Mouse (Mus musculus) leukemia stem cell, adult 10-12 weeks (primary cell): ENCODE measurements around the gene Cav1. TPM values are rescaled to one million over a fixed set of nuclear protein-coding genes. Genes with fewer than 3 reads are reported as not detected.

Experiments used
- polyA plus RNA-seq: library from polyadenylated mRNA; stranded (reverse); fragments of >175 nt; gene quantifications from 2 replicates; pipeline ENCODE4 v1.2.3, GENCODE M21; 2012; ENCODE audit warnings: low replicate concordance

The Cav1 gene
- 2.5 TPM in 1 of 2 replicates, not detected in the other for polyA plus RNA-seq

DNA sequence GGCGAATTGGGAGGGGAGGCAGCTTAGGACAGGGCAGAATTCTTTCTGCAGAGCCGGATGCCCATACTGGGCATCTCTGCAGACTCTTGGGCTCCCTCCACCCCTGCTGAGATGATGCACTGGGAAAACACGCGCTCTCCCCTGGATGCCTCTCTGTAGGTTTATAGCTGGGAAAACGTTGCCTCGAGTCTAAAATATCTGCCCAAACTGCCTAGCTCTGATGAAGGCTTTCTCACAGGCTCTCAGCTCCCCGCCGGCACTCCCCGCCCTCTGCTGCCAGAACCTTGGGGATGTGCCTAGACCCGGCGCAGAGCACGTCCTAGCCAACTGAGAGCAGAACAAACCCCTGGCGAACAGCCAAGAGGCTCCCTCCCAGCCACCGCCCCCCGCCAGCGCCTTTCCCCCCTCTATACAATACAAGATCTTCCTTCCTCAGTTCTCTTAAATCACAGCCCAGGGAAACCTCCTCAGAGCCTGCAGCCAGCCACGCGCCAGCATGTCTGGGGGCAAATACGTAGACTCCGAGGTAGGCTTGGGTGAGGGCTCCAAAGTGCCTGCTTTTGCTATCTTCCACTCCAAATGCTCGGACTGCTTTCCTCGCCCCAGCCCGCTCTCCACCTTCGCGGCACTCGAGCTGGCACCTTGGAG, at the start of gene Cav1:
TSS of gene Cav1 (plus strand) at position 382 of the 648 bp plus-strand sequence.

DNA sequence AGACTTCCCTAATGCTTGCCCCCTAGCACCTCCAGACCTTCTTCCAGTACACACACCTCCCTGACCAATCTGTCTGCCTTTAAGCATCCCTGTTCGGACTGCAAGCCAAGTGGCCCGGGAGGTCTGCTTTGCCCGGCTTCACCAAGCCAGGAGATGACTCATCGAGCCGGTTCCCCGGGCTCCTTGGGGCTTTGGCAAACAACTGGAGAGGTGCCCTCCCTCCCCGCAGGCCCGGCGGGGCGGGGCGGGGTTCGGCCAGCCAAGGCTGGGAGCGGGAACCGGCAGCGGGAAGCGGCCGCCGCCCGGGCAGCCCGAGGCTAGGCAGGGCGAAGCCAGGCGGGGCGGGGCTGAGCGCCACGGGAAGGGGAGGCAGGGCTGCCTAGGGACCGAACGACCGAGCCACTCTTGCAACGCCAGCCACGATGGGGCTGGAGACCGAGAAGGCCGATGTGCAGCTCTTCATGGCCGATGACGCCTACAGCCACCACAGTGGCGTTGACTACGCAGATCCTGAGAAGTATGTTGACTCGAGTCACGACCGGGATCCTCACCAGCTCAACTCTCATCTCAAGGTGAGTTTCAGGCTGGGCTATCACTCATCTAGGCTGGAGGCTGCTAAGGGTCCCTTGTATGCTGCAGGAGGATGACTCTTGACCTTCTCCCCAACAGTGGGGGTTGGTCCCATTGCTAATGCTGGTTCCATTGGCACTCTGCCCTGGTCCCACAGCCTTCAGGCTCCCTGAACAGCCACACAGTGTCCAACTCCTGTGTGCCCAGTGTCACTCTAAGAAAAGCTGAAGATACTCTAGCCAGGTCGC, 25.0 kb upstream of the Cav1 start, which contains the start of gene Cav2:
TSS of gene Cav2 (plus strand) at position 247 of the 818 bp plus-strand sequence.

Other genes with a start within 250 kb of the Cav1 start
- gene Tes, start 241.2 kb upstream of the Cav1 start, polyA plus RNA-seq: 1.4 and 5.1 TPM in 2 replicates
- 0.16 and 0.64 TPM in 2 replicates for gene Cav2, start 25.1 kb upstream of the Cav1 start, polyA plus RNA-seq
- gene Met, start 157.5 kb downstream of the Cav1 start, polyA plus RNA-seq: 0.09 and 0.24 TPM in 2 replicates